In genomic region chr13:69482751-69483150, GRCm38 (mm10) we compare ENCODE assay signal across 9 mouse cellular contexts. TPM values are rescaled to one million over a fixed set of nuclear protein-coding genes. Genes with fewer than 3 reads are reported as not detected.
A peak's percentile ranks its signal among the peaks of the same experiment; 100 is the strongest.
DNase-seq lines count a peak whose midpoint lies in the region; ATAC-seq and TF ChIP-seq lines count a peak whose summit lies in the region.
"Had no signal": no experiment of that assay in that cellular context is flagged by ENCODE, and none has a peak within 500 bp of the region (broad histone marks: within the 10 kb centered on the region; RNA-seq: fewer than 3 reads in every experiment).

No protein-coding gene starts in this region.

- ATAC-seq in hindbrain, embryonic 15.5 days (ENCODE audit: low FRiP score, low read depth), result no peak
- ATAC-seq in intestine, embryonic 16.5 days, result no peak

- H3K27me3 ChIP-seq in hindbrain, embryonic 15.5 days, result peaks cover 31% of the 10 kb centered on the region
- H3K27me3 ChIP-seq in intestine, embryonic 16.5 days (replicated peaks; ENCODE audit: control insufficient read depth, insufficient read depth, low read length), result peaks cover 33% of the 10 kb centered on the region

- DNase-seq in embryo, embryonic 10 days (ENCODE audit: low spot score), result peak; percentile 10
- no peak for DNase-seq in embryo, embryonic 9.5 days (ENCODE audit: extremely low spot score)
- DNase-seq in MN1 (ENCODE audit: low spot score), result peak; percentile 60
- DNase-seq in gastrocnemius, adult 2 months, result peak; percentile 69
- no peak for DNase-seq in thymus, postnatal 4 days
- no peak for DNase-seq in urinary bladder, postnatal 4 days (ENCODE audit: low spot score in 2 of 2)

- 38% methylated on average over 8 of the region's 8 CpGs for WGBS in hindbrain, embryonic 15.5 days
- WGBS in intestine, embryonic 16.5 days, result 43% methylated on average over 8 of the region's 8 CpGs

- TF ChIP-seq CTCF in gastrocnemius, adult 2 months (IDR thresholded peaks at IDR 0.05), result no peak

- peak overlapping the region; percentile 66 for H3K4me3 ChIP-seq in gastrocnemius, adult 2 months
- H3K4me3 ChIP-seq in hindbrain, embryonic 15.5 days, result peak overlapping the region; percentile 32; the same call in 1 of the 2 replicates
- no peak overlapping the region for H3K4me3 ChIP-seq in intestine, embryonic 16.5 days (ENCODE audit: low read length)

- peak overlapping the region; percentile 80 for H3K27ac ChIP-seq in gastrocnemius, adult 2 months
- H3K27ac ChIP-seq in hindbrain, embryonic 15.5 days (replicated peaks), result no peak overlapping the region
- no peak overlapping the region for H3K27ac ChIP-seq in intestine, embryonic 16.5 days (ENCODE audit: low read length)

- H3K9ac ChIP-seq in hindbrain, embryonic 15.5 days, result no peak overlapping the region
- no peak overlapping the region for H3K9ac ChIP-seq in intestine, embryonic 16.5 days (ENCODE audit: low read depth, low read length)

- no peaks in the 10 kb centered on the region for H3K9me3 ChIP-seq in hindbrain, embryonic 15.5 days
- H3K9me3 ChIP-seq in intestine, embryonic 16.5 days (ENCODE audit: control insufficient read depth, low read length), result no peaks in the 10 kb centered on the region
- H3K9me3 ChIP-seq: megakaryocyte, embryonic 14.5 days had no signal

- H3K4me2 ChIP-seq in hindbrain, embryonic 15.5 days, result peak overlapping the region; percentile 61
- no peak overlapping the region for H3K4me2 ChIP-seq in intestine, embryonic 16.5 days (ENCODE audit: low read depth, low read length)

- H3K36me3 ChIP-seq in hindbrain, embryonic 15.5 days, result no peaks in the 10 kb centered on the region
- no peaks in the 10 kb centered on the region for H3K36me3 ChIP-seq in intestine, embryonic 16.5 days (ENCODE audit: control insufficient read depth, insufficient read depth, low read length)

- intact Hi-C loops in gastrocnemius, adult 2 months (cut with DNase I), result no loop called here

- peaks cover 27% of the 10 kb centered on the region for H3K4me1 ChIP-seq in hindbrain, embryonic 15.5 days (replicated peaks)
- H3K4me1 ChIP-seq in intestine, embryonic 16.5 days (ENCODE audit: control insufficient read depth, insufficient read depth, low read length), result peaks cover 18% of the 10 kb centered on the region

RNA-seq across cellular contexts. Expression of gene Nsun2, which starts 50.8 kb away (rescaled TPM):
- 10 to 100 TPM; 45.4 to 51.9 TPM for total RNA-seq in gastrocnemius, adult 2 months (2021)
- polyA plus RNA-seq in hindbrain, embryonic 15.5 days (2015; fragmentation: Nextera tagmentation; extraction: Ambion mirVana), result 73.5 and 74.6 TPM in 2 replicates
- 101 and 115 TPM in 2 replicates for polyA plus RNA-seq in intestine, embryonic 16.5 days (2015; fragmentation: Nextera tagmentation; extraction: Ambion mirVana)

RNA-seq across cellular contexts. Expression of gene Tent4a, which starts 51.7 kb away (rescaled TPM):
- 1 to 10 TPM; 5.2 to 7.8 TPM for total RNA-seq in gastrocnemius, adult 2 months (2021)
- 7.1 and 7.3 TPM in 2 replicates for polyA plus RNA-seq in hindbrain, embryonic 15.5 days (2015; fragmentation: Nextera tagmentation; extraction: Ambion mirVana)
- polyA plus RNA-seq in intestine, embryonic 16.5 days (2015; fragmentation: Nextera tagmentation; extraction: Ambion mirVana), result 2.7 and 3.7 TPM in 2 replicates

Comparison
In these comparisons a context has a peak if more than half of its experiments do, and no peak if none do; other contexts are left out.
1. DNase-seq: peak in embryo, embryonic 10 days (single experiment), MN1 (single experiment) and gastrocnemius, adult 2 months (single experiment); none in embryo, embryonic 9.5 days (single experiment), thymus, postnatal 4 days (single experiment) and urinary bladder, postnatal 4 days (0 of 2).